In the genomic region with DNA sequence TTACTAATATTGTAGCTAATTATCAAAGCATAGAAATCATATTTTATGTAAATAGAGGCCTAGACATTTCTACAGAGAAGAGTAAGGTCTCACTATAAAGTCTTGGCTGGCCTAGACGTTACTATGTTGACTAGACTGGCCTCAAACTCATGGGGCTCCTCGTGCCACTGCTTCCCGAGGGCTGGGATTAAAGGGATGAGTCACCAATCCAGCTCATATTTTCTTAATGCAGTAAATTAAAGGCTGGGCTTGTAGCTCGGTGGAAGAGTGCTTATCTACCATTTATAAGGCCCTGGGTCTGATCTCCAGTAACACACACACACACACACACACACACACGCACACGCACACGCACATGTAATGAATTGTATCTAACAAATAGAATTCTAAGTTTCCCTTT, we compare ENCODE assay signal across 17 mouse cellular contexts.
"Had no signal": no experiment of that assay in that cellular context is flagged by ENCODE, and none has a peak within 500 bp of the region (broad histone marks: within the 10 kb centered on the region; RNA-seq: fewer than 3 reads in every experiment).

No protein-coding gene starts in this region.

- H3K9ac ChIP-seq: limb, embryonic 15.5 days; liver, embryonic 14.5 days; liver, postnatal 0 days; lung, embryonic 14.5 days; midbrain, embryonic 12.5 days; midbrain, embryonic 15.5 days; stomach, embryonic 15.5 days had no signal

- H3K9me3 ChIP-seq: limb, embryonic 15.5 days; midbrain, embryonic 12.5 days; midbrain, embryonic 15.5 days; stomach, embryonic 15.5 days had no signal

- H3K27ac ChIP-seq: kidney, postnatal 0 days; layer of hippocampus, adult 2 months; limb, embryonic 15.5 days; liver, embryonic 14.5 days; macrophage; midbrain, embryonic 12.5 days; stomach, embryonic 15.5 days had no signal

- H3K4me2 ChIP-seq: limb, embryonic 15.5 days; liver, embryonic 11.5 days; lung, embryonic 14.5 days; midbrain, embryonic 12.5 days; midbrain, embryonic 15.5 days; stomach, embryonic 15.5 days had no signal

- H3K4me3 ChIP-seq: layer of hippocampus, adult 2 months; limb, embryonic 15.5 days; midbrain, embryonic 12.5 days; midbrain, embryonic 15.5 days; stomach, embryonic 15.5 days had no signal

- H3K36me3 ChIP-seq: limb, embryonic 15.5 days; midbrain, embryonic 12.5 days; midbrain, embryonic 15.5 days; stomach, embryonic 15.5 days had no signal

- H3K4me1 ChIP-seq: limb, embryonic 15.5 days; stomach, embryonic 15.5 days had no signal

- H3K27me3 ChIP-seq: limb, embryonic 15.5 days; midbrain, embryonic 12.5 days; midbrain, embryonic 15.5 days; stomach, embryonic 15.5 days had no signal

- DNase-seq: kidney, postnatal 25 days; layer of hippocampus, adult 9-11 months; liver, postnatal 0 days; lung, embryonic 14.5 days; retina, postnatal 1 day; right cerebral cortex, postnatal 25 days; spleen, adult 18-20 months; thymus, postnatal 25 days had no signal

- ATAC-seq: liver, postnatal 0 days; midbrain, embryonic 15.5 days had no signal
